Mouse (Mus musculus) kidney, adult 2 months (tissue): ENCODE measurements around the gene Tuba1c.

ENCODE experiments used
- CTCF ChIP-seq: fragments of 200-500 bp; conservative IDR thresholded peaks from 2 replicates; pipeline ENCODE4 v1.5.1; 2011; ENCODE audit warnings: low read depth, mild to moderate bottlenecking, control low read depth, low read length, moderate library complexity, mixed read lengths; ENCODE audit not compliant: insufficient read depth, insufficient read length
- POLR2A ChIP-seq: fragments of 200-500 bp; IDR thresholded peaks from one replicate; pipeline ENCODE4 v1.6.1; 2011; ENCODE audit warnings: low read depth, low read length, control low read depth

- no peak for TF ChIP-seq CTCF
- no peak for TF ChIP-seq POLR2A
Observed at GRCm38 (mm10) chr15:99084618-99085017, 54.9 kb downstream of the Tuba1c start.
